Mouse (Mus musculus) lung, adult 2 months (tissue): ENCODE data around the gene Actr2.

Experiments used
- CTCF ChIP-seq: fragments of 200-500 bp; IDR thresholded peaks from 2 replicates; pipeline ENCODE4 v1.5.1; 2011; ENCODE audit warnings: mild to moderate bottlenecking, low read length, control low read depth; ENCODE audit not compliant: insufficient read depth
- POLR2A ChIP-seq: fragments of 200-500 bp; IDR thresholded peaks from 2 replicates; pipeline ENCODE4 v1.6.1; 2011; ENCODE audit warnings: low read depth, mild to moderate bottlenecking, control low read depth, low read length, borderline replicate concordance; ENCODE audit errors: extremely low read depth

GRCm38 (mm10) chr11:20103949-20104348 lies 8.8 kb downstream of the Actr2 start:
- no peak for TF ChIP-seq POLR2A
- no peak for TF ChIP-seq CTCF
